In genomic region chr6:83069488-83070246, GRCm38 (mm10) we compare ENCODE assay signal across 8 mouse cellular contexts. TPM values are rescaled to one million over a fixed set of nuclear protein-coding genes. Genes with fewer than 3 reads are reported as not detected.
DNase-seq lines count a peak whose midpoint lies in the region; ATAC-seq and TF ChIP-seq lines count a peak whose summit lies in the region.

No protein-coding gene starts in this region.

- TF ChIP-seq POLR2A in testis, adult 2 months (IDR thresholded peaks at IDR 0.05; ENCODE audit: control insufficient read depth, low read depth, low read length): no peak
- TF ChIP-seq POLR2A in limb, embryonic 14.5 days (IDR thresholded peaks at IDR 0.05; ENCODE audit: borderline replicate concordance, extremely low read depth, insufficient read depth, insufficient read length): no peak

- H3K27ac ChIP-seq in testis, adult 2 months (ENCODE audit: control insufficient read depth, insufficient read depth, low read depth, low read length): no peak overlapping the region
- no peak overlapping the region for H3K27ac ChIP-seq in limb, embryonic 14.5 days (replicated peaks; ENCODE audit: low read depth, low read length)
- H3K27ac ChIP-seq in stomach, embryonic 16.5 days (ENCODE audit: low read length): no peak overlapping the region

- no peak for ATAC-seq in limb, embryonic 14.5 days (ENCODE audit: low FRiP score, low read depth)
- ATAC-seq in stomach, embryonic 16.5 days (ENCODE audit: insufficient read depth, low FRiP score): peak; percentile 22; the same call in 1 of the 2 replicates

- no peaks in the 10 kb centered on the region for H3K9me3 ChIP-seq in limb, embryonic 14.5 days (ENCODE audit: control insufficient read depth, low read length)
- no peaks in the 10 kb centered on the region for H3K9me3 ChIP-seq in stomach, embryonic 16.5 days (replicated peaks; ENCODE audit: control insufficient read depth, low read length)

- peaks cover 3% of the 10 kb centered on the region; the same call in 1 of the 2 replicates for H3K27me3 ChIP-seq in testis, adult 2 months (ENCODE audit: control insufficient read depth, insufficient read depth, low read length)
- peaks cover 95% of the 10 kb centered on the region for H3K27me3 ChIP-seq in limb, embryonic 14.5 days (ENCODE audit: control insufficient read depth, insufficient read depth, low read length)
- peaks cover 95% of the 10 kb centered on the region for H3K27me3 ChIP-seq in stomach, embryonic 16.5 days (ENCODE audit: control insufficient read depth, insufficient read depth, low read length)

- no peak for TF ChIP-seq CTCF in testis, adult 2 months (IDR thresholded peaks at IDR 0.05; ENCODE audit: control insufficient read depth, insufficient read depth, insufficient replicate concordance, low read depth, low read length)

- H3K4me3 ChIP-seq in testis, adult 2 months (ENCODE audit: control insufficient read depth, low read depth, low read length): peak overlapping the region; percentile 6; the same call in 1 of the 2 replicates
- peak overlapping the region; percentile 17 for H3K4me3 ChIP-seq in limb, embryonic 14.5 days (replicated peaks; ENCODE audit: low read length)
- peak overlapping the region; percentile 28 for H3K4me3 ChIP-seq in stomach, embryonic 16.5 days (replicated peaks; ENCODE audit: low read length)

- H3K36me3 ChIP-seq in testis, adult 2 months (ENCODE audit: control insufficient read depth, insufficient read depth, low read length): no peaks in the 10 kb centered on the region
- no peaks in the 10 kb centered on the region for H3K36me3 ChIP-seq in limb, embryonic 14.5 days (ENCODE audit: control insufficient read depth, insufficient read depth, low read length)
- H3K36me3 ChIP-seq in stomach, embryonic 16.5 days (ENCODE audit: control insufficient read depth, insufficient read depth, low read length): no peaks in the 10 kb centered on the region

- under 1% methylated on average over 50 of the region's 69 CpGs for WGBS in limb, embryonic 14.5 days
- under 1% methylated on average over 69 of the region's 69 CpGs for WGBS in stomach, embryonic 16.5 days

- 0 out of 2 replicates have a peak overlapping the region, but pooled peaks have one; percentile 12 for H3K9ac ChIP-seq in limb, embryonic 14.5 days (ENCODE audit: low read depth, low read length, severe bottlenecking)
- H3K9ac ChIP-seq in stomach, embryonic 16.5 days (ENCODE audit: low read length): peak overlapping the region; percentile 39; the same call in 1 of the 2 replicates

- peak overlapping the region; percentile 32 for H3K4me2 ChIP-seq in limb, embryonic 14.5 days (replicated peaks; ENCODE audit: low read depth, low read length, severe bottlenecking)
- H3K4me2 ChIP-seq in stomach, embryonic 16.5 days (ENCODE audit: low read depth, low read length): peak overlapping the region; percentile 11; the same call in 1 of the 2 replicates

- peaks cover 12% of the 10 kb centered on the region for H3K4me1 ChIP-seq in testis, adult 2 months (ENCODE audit: control insufficient read depth, insufficient read depth, low read length)
- no peaks in the 10 kb centered on the region for H3K4me1 ChIP-seq in limb, embryonic 14.5 days (ENCODE audit: control insufficient read depth, insufficient read depth, low read length)
- peaks cover 11% of the 10 kb centered on the region for H3K4me1 ChIP-seq in stomach, embryonic 16.5 days (ENCODE audit: control insufficient read depth, insufficient read depth, low read length)

- peak; percentile 31 to 44 for DNase-seq in cerebellum, postnatal 25 days
- DNase-seq in cerebellum, adult 11-12 months: no peak
- no peak for DNase-seq in testis, postnatal 14 days (ENCODE audit: low spot score)
- DNase-seq in limb, embryonic 14.5 days (ENCODE audit: low spot score): no peak
- no peak for DNase-seq in right cerebral cortex, adult 18-20 months
- DNase-seq in ovary, postnatal 36 days (ENCODE audit: low spot score): no peak

RNA-seq across cellular contexts. Expression of gene Tlx2, which starts 0.4 kb away (rescaled TPM):
- polyA plus RNA-seq in testis, adult 2 months (2012; rRNA removed): 0.11 and 0.26 TPM in 2 replicates
- 0.08 TPM in 1 of 2 replicates, not detected in the other for polyA plus RNA-seq in limb, embryonic 14.5 days (2012; rRNA removed)
- not detected in 2 replicates for polyA plus RNA-seq in limb, embryonic 14.5 days (2014; fragmentation: Nextera tagmentation; extraction: Ambion mirVana)
- polyA plus RNA-seq in stomach, embryonic 16.5 days (2015; fragmentation: Nextera tagmentation; extraction: Ambion mirVana): 1.8 and 3.4 TPM in 2 replicates

RNA-seq across cellular contexts. Expression of gene Pcgf1, which starts 8.0 kb away (rescaled TPM):
- polyA plus RNA-seq in testis, adult 2 months (2012; rRNA removed): 38.9 and 41.6 TPM in 2 replicates
- polyA plus RNA-seq in limb, embryonic 14.5 days (2012; rRNA removed): 41.8 and 49.8 TPM in 2 replicates
- polyA plus RNA-seq in limb, embryonic 14.5 days (2014; fragmentation: Nextera tagmentation; extraction: Ambion mirVana): 28.2 and 35.5 TPM in 2 replicates
- polyA plus RNA-seq in stomach, embryonic 16.5 days (2015; fragmentation: Nextera tagmentation; extraction: Ambion mirVana): 25.1 and 28.8 TPM in 2 replicates

RNA-seq across cellular contexts. Expression of gene Dqx1, which starts 12.0 kb away (rescaled TPM):
- 0.84 and 0.85 TPM in 2 replicates for polyA plus RNA-seq in testis, adult 2 months (2012; rRNA removed)
- 1.9 and 2.5 TPM in 2 replicates for polyA plus RNA-seq in limb, embryonic 14.5 days (2012; rRNA removed)
- 0.35 and 0.37 TPM in 2 replicates for polyA plus RNA-seq in limb, embryonic 14.5 days (2014; fragmentation: Nextera tagmentation; extraction: Ambion mirVana)
- 6.0 and 6.4 TPM in 2 replicates for polyA plus RNA-seq in stomach, embryonic 16.5 days (2015; fragmentation: Nextera tagmentation; extraction: Ambion mirVana)

RNA-seq across cellular contexts. Expression of gene Htra2, which starts 14.6 kb away (rescaled TPM):
- polyA plus RNA-seq in testis, adult 2 months (2012; rRNA removed): 30.4 and 30.9 TPM in 2 replicates
- 99.8 and 116 TPM in 2 replicates for polyA plus RNA-seq in limb, embryonic 14.5 days (2012; rRNA removed)
- 47.0 and 48.4 TPM in 2 replicates for polyA plus RNA-seq in limb, embryonic 14.5 days (2014; fragmentation: Nextera tagmentation; extraction: Ambion mirVana)
- polyA plus RNA-seq in stomach, embryonic 16.5 days (2015; fragmentation: Nextera tagmentation; extraction: Ambion mirVana): 66.5 and 72.3 TPM in 2 replicates

RNA-seq across cellular contexts. Expression of gene Aup1, which starts 15.3 kb away (rescaled TPM):
- 240 and 244 TPM in 2 replicates for polyA plus RNA-seq in testis, adult 2 months (2012; rRNA removed)
- polyA plus RNA-seq in limb, embryonic 14.5 days (2012; rRNA removed): 331 and 427 TPM in 2 replicates
- polyA plus RNA-seq in limb, embryonic 14.5 days (2014; fragmentation: Nextera tagmentation; extraction: Ambion mirVana): 131 and 136 TPM in 2 replicates
- 228 and 235 TPM in 2 replicates for polyA plus RNA-seq in stomach, embryonic 16.5 days (2015; fragmentation: Nextera tagmentation; extraction: Ambion mirVana)

Comparison
In these comparisons a context has a peak if more than half of its experiments do, and no peak if none do; other contexts are left out.
1. DNase-seq: peak in cerebellum, postnatal 25 days (2 of 2); none in cerebellum, adult 11-12 months (single experiment), testis, postnatal 14 days (single experiment), limb, embryonic 14.5 days (single experiment), right cerebral cortex, adult 18-20 months (single experiment) and ovary, postnatal 36 days (single experiment).
2. Peak in every context shown above with its lines, with median percentiles within 50 percentile points of each other: H3K4me3 ChIP-seq.